Mouse (Mus musculus) limb, embryonic 14.5 days (tissue): ENCODE data around the gene Nutf2. TPM values are rescaled to one million over a fixed set of nuclear protein-coding genes. Genes with fewer than 3 reads are reported as not detected.

Experiments
- ATAC-seq: fragments of 200-750 bp; cut with Nextera tagmentation; 2 replicates; pipeline ENCODE4 v1.8.0; 2017; ENCODE audit warnings: low read depth, moderate number of reproducible peaks, moderate TSS enrichment; ENCODE audit not compliant: low FRiP score
- DNase-seq: peaks from one replicate; pipeline ENCODE4 v3.0.0-alpha.2; 2015; ENCODE audit warnings: low spot score
- H3K27ac ChIP-seq: fragments of 300-500 bp; sonication (generic); replicated peaks from 2 replicates; pipeline ENCODE4 v1.5.1; 2014; ENCODE audit warnings: low read depth, mild to moderate bottlenecking, low read length, moderate library complexity, mixed read lengths
- H3K27me3 ChIP-seq: fragments of 300-500 bp; sonication (generic); 2 replicates; pipeline ENCODE4 v1.6.1; 2014; ENCODE audit warnings: low read length, mixed read lengths; ENCODE audit not compliant: control insufficient read depth, insufficient read depth
- H3K36me3 ChIP-seq: fragments of 300-500 bp; sonication (generic); 2 replicates; pipeline ENCODE4 v1.6.1; 2014; ENCODE audit warnings: mild to moderate bottlenecking, low read length, moderate library complexity, mixed read lengths; ENCODE audit not compliant: control insufficient read depth, insufficient read depth
- H3K4me1 ChIP-seq: fragments of 300-500 bp; sonication (generic); 2 replicates; pipeline ENCODE4 v1.6.1; 2014; ENCODE audit warnings: antibody characterized with exemption, low read length, mixed read lengths; ENCODE audit not compliant: control insufficient read depth, insufficient read depth
- H3K4me2 ChIP-seq: fragments of 300-500 bp; sonication (generic); replicated peaks from 2 replicates; pipeline ENCODE4 v1.6.1; 2014; ENCODE audit warnings: low read depth, mild to moderate bottlenecking, low read length, moderate library complexity; ENCODE audit not compliant: severe bottlenecking
- H3K4me3 ChIP-seq: fragments of 300-500 bp; sonication (generic); replicated peaks from 2 replicates; pipeline ENCODE4 v1.5.1; 2014; ENCODE audit warnings: low read length
- H3K9ac ChIP-seq: fragments of 300-500 bp; sonication (generic); 2 replicates; pipeline ENCODE4 v1.6.1; 2014; ENCODE audit warnings: mild to moderate bottlenecking, low read depth, low read length, moderate library complexity; ENCODE audit not compliant: severe bottlenecking
- H3K9me3 ChIP-seq: fragments of 300-500 bp; sonication (generic); 2 replicates; pipeline ENCODE4 v1.6.1; 2016; ENCODE audit warnings: low read length; ENCODE audit not compliant: control insufficient read depth
- POLR2A ChIP-seq: fragments of 200-500 bp; IDR thresholded peaks from 2 replicates; pipeline ENCODE4 v1.8.0; 2012; ENCODE audit warnings: inconsistent platforms, mild to moderate bottlenecking, moderate library complexity, borderline replicate concordance; ENCODE audit not compliant: insufficient read depth, insufficient read length; ENCODE audit errors: extremely low read depth
- WGBS: fragments of 180-500 bp; shearing (Covaris S2); extraction: QIAGEN DNeasy Blood & Tissue Kit; methylation state at CpG from one replicate; pipeline ENCODE4 v1.1.7; 2014; 5-methylcytosine and 5-hydroxymethylcytosine counted together
- polyA plus RNA-seq, 2 experiments: library from polyadenylated mRNA; depleted of rRNA in 1 of 2; stranded (reverse) in 1 of 2; unstranded in 1 of 2; fragments of >200 nt; fragmentation: Nextera tagmentation in 1 of 2; extraction: Ambion mirVana in 1 of 2; gene quantifications; 2 replicates each; pipeline versions ENCODE4 v1.2.1 to v1.2.3; 2012 to 2014

Gene Nutf2
- polyA plus RNA-seq, 2 experiments: 249 to 271 TPM

- DNase-seq (no peak), ATAC-seq (no peak)
- H3K4me1 ChIP-seq: peaks cover 7% of the 10 kb centered on the region
- no peak overlapping the region for H3K27ac ChIP-seq
- H3K27me3 ChIP-seq: no peaks in the 10 kb centered on the region
- no peak overlapping the region for H3K9ac ChIP-seq
- no peaks in the 10 kb centered on the region for H3K9me3 ChIP-seq
- no peak for TF ChIP-seq POLR2A
- no peak overlapping the region for H3K4me2 ChIP-seq
- H3K36me3 ChIP-seq: peaks cover 69% of the 10 kb centered on the region
- H3K4me3 ChIP-seq: no peak overlapping the region
- WGBS: 88% methylated on average over 6 of the region's 6 CpGs
Observed at GRCm38 (mm10) chr8:105866364-105867029, 6.1 kb downstream of the Nutf2 start.

- Histone ChIP-seq H3K36me3 (peaks cover 78% of the 10 kb centered on the region), H3K9ac (no peak overlapping the region), H3K27ac (no peak overlapping the region), H3K9me3 (no peaks in the 10 kb centered on the region), H3K4me2 (no peak overlapping the region), H3K4me1 (no peaks in the 10 kb centered on the region), H3K27me3 (no peaks in the 10 kb centered on the region), H3K4me3 (no peak overlapping the region)
- TF ChIP-seq POLR2A: no peak
- ATAC-seq (no peak), DNase-seq (no peak)
- WGBS: 90% methylated on average over 6 of the region's 6 CpGs
Observed at GRCm38 (mm10) chr8:105874301-105874700, 13.9 kb downstream of the Nutf2 start.

GRCm38 (mm10) chr8:105880754-105881520 lies 20.6 kb downstream of the Nutf2 start, which contains the start of gene Edc4:
Edc4 (plus strand) TSS chr8:105880881.
- DNase-seq: peak; percentile 75
- H3K9me3 ChIP-seq: no peaks in the 10 kb centered on the region
- H3K4me3 ChIP-seq: peak within 1 kb of the TSS; percentile 82
- H3K27me3 ChIP-seq: no peaks in the 10 kb centered on the region
- H3K36me3 ChIP-seq: peaks cover 57% of the 10 kb centered on the region
- peak; percentile 95; the same call in 1 of the 2 replicates for TF ChIP-seq POLR2A
- H3K9ac ChIP-seq: peak within 1 kb of the TSS; percentile 90
- peak within 1 kb of the TSS; percentile 70 for H3K4me2 ChIP-seq
- peaks cover 12% of the 10 kb centered on the region; the same call in 1 of the 2 replicates for H3K4me1 ChIP-seq
- ATAC-seq: peak; percentile 74
- peak within 1 kb of the TSS; percentile 73 for H3K27ac ChIP-seq
- 1% methylated on average over 45 of the region's 45 CpGs for WGBS

DNA sequence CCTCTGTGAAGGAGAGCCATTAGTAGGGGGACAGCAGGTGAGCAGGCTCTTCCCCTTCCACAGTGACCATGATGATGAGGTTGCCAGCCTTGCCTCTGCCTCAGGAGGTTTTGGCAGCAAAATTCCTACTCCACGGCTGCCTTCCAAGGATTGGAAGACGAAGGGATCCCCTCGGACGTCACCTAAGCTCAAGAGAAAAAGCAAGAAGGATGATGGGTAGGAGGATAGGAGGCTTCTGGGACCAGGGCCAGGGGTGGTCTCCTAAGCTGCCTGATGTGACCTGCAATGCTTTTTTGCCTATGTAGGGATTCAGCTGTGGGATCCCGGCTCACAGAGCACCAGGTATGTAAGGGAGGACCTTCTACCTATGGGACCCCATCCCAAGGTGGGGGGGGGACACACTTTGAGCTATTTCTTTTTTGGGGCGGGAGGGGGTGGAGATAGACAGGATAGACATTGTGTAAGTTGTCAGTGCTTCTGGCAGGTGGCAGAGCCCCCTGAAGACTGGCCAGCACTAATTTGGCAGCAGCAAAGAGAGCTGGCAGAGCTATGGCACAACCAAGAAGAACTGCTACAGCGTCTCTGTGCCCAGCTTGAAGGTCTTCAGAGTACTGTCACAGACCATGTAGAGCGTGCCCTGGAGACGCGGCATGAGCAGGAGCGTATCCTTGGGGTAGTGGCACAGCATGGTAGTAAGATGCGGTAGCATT lies 29.5 kb downstream of the Nutf2 start:
- no peak for TF ChIP-seq POLR2A
- Histone ChIP-seq H3K36me3 (peaks cover 89% of the 10 kb centered on the region), H3K27ac (no peak overlapping the region), H3K27me3 (no peaks in the 10 kb centered on the region), H3K4me1 (peaks cover 3% of the 10 kb centered on the region; the same call in 1 of the 2 replicates), H3K9ac (no peak overlapping the region), H3K4me3 (no peak overlapping the region), H3K9me3 (no peaks in the 10 kb centered on the region), H3K4me2 (no peak overlapping the region)
- DNase-seq (no peak), ATAC-seq (no peak)
- 94% methylated on average over 12 of the region's 12 CpGs for WGBS

DNA sequence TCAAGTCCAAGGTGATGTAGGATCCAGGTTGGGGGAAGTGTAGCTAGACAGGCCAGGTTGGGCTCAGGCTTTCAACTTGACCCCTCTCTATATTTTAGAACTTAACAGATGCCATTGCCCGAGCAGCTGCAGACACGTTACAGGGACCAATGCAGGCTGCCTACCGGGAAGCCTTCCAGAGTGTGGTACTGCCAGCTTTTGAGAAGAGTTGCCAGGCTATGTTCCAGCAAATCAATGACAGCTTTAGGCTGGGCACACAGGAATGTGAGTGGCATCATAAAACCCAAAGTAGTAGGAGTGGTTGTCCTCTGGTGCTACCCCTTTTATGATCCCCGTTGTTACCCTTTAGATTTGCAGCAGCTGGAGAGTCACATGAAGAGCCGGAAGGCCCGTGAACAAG lies 30.5 kb downstream of the Nutf2 start:
- Histone ChIP-seq H3K9ac (no peak overlapping the region), H3K4me2 (no peak overlapping the region), H3K9me3 (no peaks in the 10 kb centered on the region), H3K27me3 (no peaks in the 10 kb centered on the region), H3K4me1 (peaks cover 3% of the 10 kb centered on the region; the same call in 1 of the 2 replicates), H3K4me3 (no peak overlapping the region), H3K36me3 (peaks cover 83% of the 10 kb centered on the region), H3K27ac (no peak overlapping the region)
- ATAC-seq (no peak), DNase-seq (no peak)
- WGBS: 88% methylated on average over 6 of the region's 6 CpGs
- TF ChIP-seq POLR2A: no peak
